In the genomic region with DNA sequence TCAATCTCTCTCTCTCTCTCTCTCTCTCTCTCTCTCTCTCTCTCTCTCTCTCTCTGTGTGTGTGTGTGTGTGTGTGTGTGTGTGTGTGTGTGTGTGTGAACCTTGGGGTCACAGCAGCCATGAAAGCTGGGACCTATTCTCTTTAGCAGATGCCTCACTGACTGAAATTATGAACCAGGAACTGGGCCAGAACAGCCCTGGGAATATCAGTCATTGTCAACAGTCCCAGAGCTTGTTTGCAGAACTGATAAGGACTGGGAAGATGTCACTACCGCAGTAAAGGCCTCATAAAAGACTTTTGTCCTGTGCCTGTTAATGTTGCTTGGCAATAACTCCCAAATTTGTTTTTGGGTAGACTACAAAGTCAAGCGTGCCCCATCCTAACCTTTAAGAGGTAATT, we compare ENCODE assay signal across 16 mouse cellular contexts. TPM values are rescaled to one million over a fixed set of nuclear protein-coding genes. Genes with fewer than 3 reads are reported as not detected.
"Had no signal": no experiment of that assay in that cellular context is flagged by ENCODE, and none has a peak within 500 bp of the region (broad histone marks: within the 10 kb centered on the region; RNA-seq: fewer than 3 reads in every experiment).

No protein-coding gene starts in this region.

- H3K4me3 ChIP-seq: layer of hippocampus, adult 2 months; limb, embryonic 12.5 days; liver, embryonic 15.5 days; megakaryocyte, embryonic 14.5 days; midbrain, embryonic 15.5 days; neural tube, embryonic 12.5 days had no signal

- ATAC-seq: midbrain, embryonic 15.5 days had no signal

- H3K36me3 ChIP-seq: limb, embryonic 12.5 days; liver, embryonic 15.5 days; midbrain, embryonic 15.5 days; neural tube, embryonic 12.5 days had no signal

- H3K27me3 ChIP-seq: limb, embryonic 12.5 days; liver, embryonic 15.5 days; megakaryocyte, embryonic 14.5 days; midbrain, embryonic 15.5 days; neural tube, embryonic 12.5 days had no signal

- DNase-seq: liver; lung, adult 2 months; lung, postnatal 14 days; thymus, adult 18-20 months; thymus, postnatal 14 days had no signal

- H3K4me1 ChIP-seq: liver, embryonic 15.5 days; megakaryocyte, embryonic 14.5 days had no signal

- H3K9ac ChIP-seq: limb, embryonic 12.5 days; liver, embryonic 15.5 days; midbrain, embryonic 15.5 days; neural tube, embryonic 12.5 days had no signal

- H3K9me3 ChIP-seq: limb, embryonic 12.5 days; liver, embryonic 15.5 days; midbrain, embryonic 15.5 days; neural tube, embryonic 12.5 days had no signal

- H3K27ac ChIP-seq: kidney, postnatal 0 days; layer of hippocampus, adult 2 months; limb, embryonic 12.5 days; liver, embryonic 15.5 days; macrophage; midbrain, embryonic 15.5 days; neural tube, embryonic 12.5 days had no signal

- H3K4me2 ChIP-seq: limb, embryonic 12.5 days; liver, embryonic 15.5 days; midbrain, embryonic 11.5 days; midbrain, embryonic 15.5 days; neural tube, embryonic 12.5 days had no signal

RNA-seq across cellular contexts. Expression of a gene that starts 53.2 kb away (rescaled TPM):
- total RNA-seq: monocyte, adult 5-6 weeks; neutrophil, adult 5-6 weeks had no signal
